Mouse (Mus musculus) CD8-positive naive resting alpha-beta T cell, adult 2 months (primary cell): ENCODE measurements around the gene Cutal.

Experiments used
- DNase-seq, 2 experiments: peaks; one replicate each; pipeline ENCODE4 v3.0.0; 2022; ENCODE audit warnings: low read depth in 2 of 2, low spot score in 2 of 2

Gene Cutal

DNA sequence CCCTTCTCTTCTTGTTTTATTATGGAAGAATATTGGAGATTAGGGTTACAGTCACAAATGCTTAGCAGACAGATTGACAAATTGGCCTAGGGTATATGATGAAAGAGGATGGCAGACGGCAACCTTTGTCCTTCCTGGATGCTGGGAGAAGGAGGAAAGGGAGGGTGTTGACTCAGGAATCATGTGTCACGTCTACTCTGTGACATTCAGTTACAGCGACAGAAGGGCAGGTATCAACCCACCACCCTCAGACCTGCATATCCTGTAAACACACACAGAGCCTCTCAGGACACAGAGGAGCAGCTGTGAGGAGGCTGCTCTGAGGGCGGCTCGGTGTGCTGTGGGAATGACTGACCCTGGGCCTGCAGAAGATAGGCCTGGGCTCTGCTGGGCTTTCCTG is 9.0 kb downstream of the Cutal start:
- no peak for DNase-seq

DNA sequence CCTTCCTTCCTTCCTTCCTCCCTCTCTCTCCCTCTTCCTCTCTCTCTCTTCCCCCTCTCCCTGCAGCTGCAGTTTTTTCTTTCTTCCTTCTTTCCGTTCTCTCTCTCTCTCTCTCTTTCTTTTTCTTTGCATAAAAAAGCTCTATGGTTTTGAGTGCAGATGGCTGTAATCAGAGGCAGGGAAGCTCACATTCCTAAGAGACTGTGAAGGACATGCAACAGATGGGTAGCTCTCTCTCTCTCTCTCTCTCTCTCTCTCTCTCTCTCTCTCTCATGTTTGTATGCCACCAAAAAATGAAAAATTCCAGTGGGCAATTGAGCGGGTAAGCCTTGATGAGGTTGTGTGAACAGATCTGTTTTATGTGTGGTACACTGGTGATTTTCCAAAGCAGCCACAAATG is 10.0 kb downstream of the Cutal start:
- no peak for DNase-seq

DNA sequence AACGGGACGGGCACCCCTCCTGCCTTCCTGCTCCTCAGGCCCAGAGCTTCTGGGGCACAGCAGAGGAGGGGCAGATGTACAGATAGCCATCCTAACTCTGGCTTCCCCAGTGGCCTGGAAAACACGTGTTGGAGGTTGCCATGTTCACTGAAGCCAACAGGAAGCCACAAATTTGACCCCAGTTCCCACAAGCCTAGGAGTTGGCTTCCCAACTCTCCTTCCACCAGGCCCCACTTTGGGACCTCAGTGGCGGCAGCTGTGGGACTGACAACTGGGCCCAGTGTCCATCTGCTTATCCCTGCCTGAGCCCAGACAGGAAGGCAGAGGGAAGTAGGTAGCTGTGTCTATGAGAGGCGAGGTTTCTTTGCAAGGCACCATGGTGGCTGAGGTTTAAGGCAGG is 19.8 kb downstream of the Cutal start:
- DNase-seq = no peak

DNA sequence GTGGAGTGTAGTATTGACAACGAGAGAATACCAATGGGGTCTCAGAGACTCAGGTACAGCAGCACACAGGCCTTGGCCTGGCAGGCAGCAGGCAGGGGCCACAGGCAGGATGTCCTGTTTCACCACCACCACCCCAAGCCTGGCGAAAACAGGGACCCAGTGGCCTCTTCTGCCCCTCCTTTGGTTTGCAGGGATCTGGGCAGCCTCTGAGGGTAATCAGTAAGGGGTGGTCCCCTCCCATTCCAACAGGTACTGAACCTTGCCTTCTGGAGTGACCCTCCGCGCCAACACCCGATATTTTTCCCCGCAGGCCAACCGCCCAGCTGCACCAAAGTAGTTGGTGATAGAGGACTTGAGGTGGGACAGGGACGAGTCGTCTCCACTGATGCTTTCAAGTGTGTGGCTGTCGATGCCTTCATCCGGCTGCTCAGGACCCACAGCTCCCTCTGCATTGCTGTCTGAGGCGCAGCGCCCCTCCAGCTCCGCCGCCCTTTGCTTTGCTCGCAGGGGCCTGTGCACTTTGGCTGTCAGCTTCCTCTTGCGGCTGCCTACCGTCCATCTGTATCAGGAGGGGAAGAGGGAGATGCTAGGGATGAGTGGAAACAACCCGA is 21.4 kb downstream of the Cutal start:
- no peak for DNase-seq

GRCm38 (mm10) chr2:34896821-34897460 is 22.7 kb downstream of the Cutal start:
- no peak for DNase-seq

DNA sequence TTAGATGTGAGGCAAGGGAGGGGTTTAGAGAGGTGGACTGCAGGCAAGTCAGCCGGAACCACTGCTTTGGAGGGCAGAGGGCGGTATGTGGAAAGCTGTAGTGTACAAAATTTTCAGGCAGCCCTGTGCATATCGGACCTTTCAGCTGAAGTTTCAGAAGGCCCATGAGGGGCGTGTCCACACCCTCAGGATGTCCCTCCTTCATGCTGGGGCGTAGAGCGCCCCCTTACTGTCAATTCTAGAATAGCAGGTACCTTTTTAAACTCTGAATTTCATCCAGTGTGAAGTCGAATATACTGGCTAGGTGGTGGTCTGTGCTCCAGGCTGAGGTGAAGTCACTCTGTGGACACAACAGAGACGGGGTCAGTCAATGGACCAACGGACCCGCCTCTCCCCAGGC is 23.6 kb downstream of the Cutal start:
- DNase-seq = peak; percentile 29 to 45

- DNase-seq = no peak
Observed at GRCm38 (mm10) chr2:34899682-34900081, 25.5 kb downstream of the Cutal start.

- no peak for DNase-seq
Observed at GRCm38 (mm10) chr2:34900412-34900811, 26.2 kb downstream of the Cutal start.

DNA sequence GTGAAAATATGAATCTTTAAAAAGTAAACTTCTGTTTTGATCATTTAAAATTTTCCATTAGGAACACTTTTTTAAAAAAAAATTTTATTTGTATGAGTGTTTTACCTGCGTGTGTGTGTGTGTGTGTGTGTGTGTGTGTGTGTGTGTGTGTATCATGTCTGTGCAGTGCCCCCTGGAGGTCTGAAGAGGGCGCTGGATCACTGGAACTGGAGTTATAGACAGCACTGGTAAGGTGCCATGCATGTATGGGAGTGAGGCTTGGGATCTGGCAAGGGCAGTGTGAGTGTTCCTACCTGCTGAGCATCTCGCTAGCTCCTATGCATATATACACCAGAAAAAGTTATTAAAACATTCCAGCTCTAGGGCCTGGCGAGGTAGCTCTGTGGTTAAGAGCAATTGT is 27.5 kb downstream of the Cutal start:
- no peak for DNase-seq

DNA sequence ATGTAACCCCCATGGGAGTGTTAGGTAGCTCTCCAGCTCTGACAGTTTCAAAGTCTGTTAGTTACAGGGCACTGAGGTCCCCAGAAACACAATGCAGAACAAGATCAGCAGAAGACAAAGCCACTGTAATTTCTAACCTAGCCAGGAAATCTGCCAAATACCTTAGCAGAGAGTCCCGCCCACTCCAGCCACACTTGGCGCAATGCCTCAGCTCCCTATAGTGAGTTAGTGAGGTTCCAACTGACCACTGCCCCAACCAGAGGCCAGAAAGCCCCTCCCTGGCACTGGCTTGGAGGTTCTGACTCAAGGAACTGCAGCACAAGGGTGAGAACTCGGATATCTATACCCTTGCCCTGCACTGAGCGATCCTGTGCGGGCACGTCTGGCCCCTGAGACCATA is 28.5 kb downstream of the Cutal start:
- no peak for DNase-seq

DNA sequence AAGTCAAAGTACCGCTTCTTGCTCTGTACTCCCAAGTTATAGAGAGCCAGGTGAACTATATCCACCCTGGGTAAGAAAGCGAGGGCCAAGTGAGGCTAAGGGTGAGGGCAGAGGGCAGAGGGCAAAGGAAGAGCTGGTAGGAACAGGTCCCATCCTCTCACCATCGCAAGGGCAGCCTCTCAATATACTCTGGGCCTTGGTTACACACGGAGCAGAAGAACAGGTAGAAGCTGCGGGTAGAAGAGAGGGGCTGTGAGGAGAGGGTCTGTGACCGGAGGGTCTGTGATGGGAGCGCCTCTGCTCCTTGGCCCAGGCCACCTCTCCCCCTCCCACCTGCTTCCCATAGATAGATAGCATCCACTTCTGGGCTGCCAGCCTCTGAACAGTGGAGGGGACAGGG is 29.0 kb downstream of the Cutal start:
- no peak for DNase-seq

DNA sequence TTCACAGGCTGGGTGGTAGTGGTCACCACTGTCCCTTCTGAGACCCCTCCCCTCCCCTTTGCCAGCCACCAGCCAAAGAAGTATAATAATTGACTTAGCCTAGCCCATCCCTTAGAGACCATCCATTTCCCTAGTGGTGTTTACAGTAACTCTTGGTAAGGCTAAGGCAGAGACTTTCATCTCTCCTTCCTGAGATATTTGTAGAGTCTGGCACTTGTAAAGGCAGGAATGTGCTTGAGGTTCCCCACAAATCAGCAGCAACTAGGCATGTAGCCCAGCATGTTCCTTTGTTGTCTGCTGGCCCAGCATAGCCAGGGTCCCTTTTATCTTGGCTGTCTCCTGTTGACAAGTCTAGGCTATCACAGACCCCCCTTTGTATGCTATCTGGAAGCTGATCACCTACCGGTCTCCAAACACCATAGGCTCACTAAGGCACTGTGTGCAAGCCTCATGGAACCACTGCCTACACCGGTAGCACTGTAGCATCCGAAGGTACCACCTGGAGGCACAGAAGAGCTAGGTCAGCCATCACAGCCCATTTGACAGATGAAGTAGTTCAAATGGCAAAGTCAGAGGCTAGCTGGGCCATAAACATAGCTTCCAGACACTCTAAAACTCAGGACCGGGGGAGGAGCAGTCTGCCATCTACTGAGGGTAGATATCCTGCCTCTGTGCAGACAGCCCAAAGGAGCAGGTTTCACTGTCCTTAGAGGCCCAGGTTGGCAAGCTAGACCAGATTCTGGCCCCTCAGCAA is 29.6 kb downstream of the Cutal start:
- no peak for DNase-seq

- peak; percentile 90 to 94 for DNase-seq
Observed at GRCm38 (mm10) chr2:34904849-34905542, 30.8 kb downstream of the Cutal start.

DNA sequence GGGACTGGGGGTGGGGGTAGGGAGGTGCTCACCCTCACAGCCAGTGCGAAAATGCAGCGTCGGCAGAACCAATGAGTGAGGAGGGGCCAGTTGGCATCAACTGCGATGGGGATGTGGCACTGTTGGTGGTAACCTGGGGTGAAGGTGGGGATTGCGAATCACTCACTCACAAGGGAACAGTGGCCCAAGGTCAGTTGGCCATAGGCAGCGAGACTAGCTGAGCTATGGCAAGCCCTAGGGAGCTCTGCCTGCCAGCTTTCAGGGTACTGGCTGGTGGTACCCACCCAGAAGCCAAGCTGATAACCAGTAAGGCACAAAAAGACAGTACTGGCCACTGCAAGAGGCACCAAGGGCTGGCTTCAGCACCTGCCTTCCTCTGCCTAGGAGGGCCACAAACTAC is 32.2 kb downstream of the Cutal start:
- DNase-seq = no peak

DNA sequence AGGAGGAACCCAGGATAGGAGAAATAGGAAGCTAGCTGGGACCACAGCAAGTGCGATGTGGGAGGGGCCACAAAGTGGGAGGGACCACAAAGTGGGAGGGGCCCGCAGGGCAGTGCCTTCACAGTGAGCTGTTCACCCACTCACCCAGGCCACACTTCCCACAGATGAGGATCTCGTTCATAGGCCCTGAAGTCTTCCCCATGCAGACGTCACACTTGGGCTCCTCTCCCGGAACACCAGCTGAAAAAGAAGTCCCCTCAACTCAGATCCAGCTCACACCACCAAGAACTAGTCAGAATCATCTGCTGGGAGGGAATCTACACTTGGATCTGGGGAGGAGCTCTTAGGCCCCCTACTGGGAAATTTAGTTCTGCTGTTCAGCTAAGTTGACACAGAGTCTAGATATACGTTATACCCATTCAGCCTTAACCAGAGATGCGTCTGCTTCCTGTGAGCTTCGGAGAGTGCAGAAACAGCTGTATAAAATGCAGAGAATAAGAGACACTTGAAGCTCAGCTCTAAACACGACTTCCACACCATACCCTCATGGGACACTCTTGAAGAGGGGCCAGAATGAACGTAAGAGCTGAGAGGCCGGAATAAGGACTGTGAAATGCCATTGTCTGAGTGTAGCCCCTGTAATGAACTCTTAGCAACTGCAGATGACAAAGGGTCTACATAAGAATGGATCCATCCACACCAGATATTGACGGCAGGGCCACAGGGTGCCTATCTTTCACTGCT is 32.8 kb downstream of the Cutal start:
- DNase-seq = peak; percentile 14 to 35

DNA sequence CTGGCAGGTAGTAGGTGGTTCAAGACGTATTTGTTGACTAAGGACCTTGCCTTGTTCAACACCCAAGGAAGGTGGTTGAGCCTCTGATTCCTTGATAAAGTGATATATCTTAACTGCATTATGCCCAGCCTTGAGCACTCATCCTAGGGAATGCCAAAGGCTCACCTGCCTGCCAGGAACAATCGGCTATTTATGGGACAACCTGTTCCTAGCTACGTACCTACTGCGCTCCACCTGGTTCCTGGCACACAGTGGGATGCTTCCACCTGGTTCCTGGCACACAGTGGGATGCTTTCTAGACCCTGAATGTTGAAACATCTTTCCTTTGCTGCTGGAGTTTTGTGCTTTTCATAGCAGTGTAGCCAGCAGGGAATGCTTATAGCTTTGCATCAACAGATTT is 35.5 kb downstream of the Cutal start:
- DNase-seq = no peak

GRCm38 (mm10) chr2:34911871-34912270 is 37.7 kb downstream of the Cutal start:
- no peak for DNase-seq

GRCm38 (mm10) chr2:34912613-34913012 is 38.4 kb downstream of the Cutal start:
- no peak for DNase-seq

GRCm38 (mm10) chr2:34913218-34914068 is 39.2 kb downstream of the Cutal start, which contains the start of gene Phf19:
Phf19 (minus strand) TSS chr2:34914026.
- peak; percentile 27 to 31 for DNase-seq
